Mouse (Mus musculus) intestine, embryonic 14.5 days (tissue): ENCODE measurements at regions not wholly inside any gene's neighbourhood (a gene's known extent, or its start where the extent isn't known, plus 50 kb on each side); places are given as distances from the start of the nearest gene placed in this dataset.

Experiments used
- ATAC-seq: fragments of 200-750 bp; cut with Nextera tagmentation; replicated peaks from 2 replicates; pipeline ENCODE4 v1.8.0; 2017; ENCODE audit warnings: low read depth, moderate number of reproducible peaks, moderate TSS enrichment, moderate library complexity; ENCODE audit not compliant: low FRiP score, low TSS enrichment
- DNase-seq: peaks from one replicate; pipeline ENCODE4 v3.0.0-alpha.2; 2018; ENCODE audit warnings: low spot score
- H3K27ac ChIP-seq: fragments of 300-500 bp; sonication (generic); 2 replicates; pipeline ENCODE4 v1.5.1; 2014; ENCODE audit warnings: low read depth, mild to moderate bottlenecking, control low read depth
- H3K27me3 ChIP-seq: fragments of 300-500 bp; sonication (generic); replicated peaks from 2 replicates; pipeline ENCODE4 v1.6.1; 2014; ENCODE audit warnings: low read length, control low read depth; ENCODE audit not compliant: control insufficient read depth, insufficient read depth
- H3K36me3 ChIP-seq: fragments of 300-500 bp; sonication (generic); 2 replicates; pipeline ENCODE4 v1.6.1; 2014; ENCODE audit warnings: low read length, control low read depth; ENCODE audit not compliant: control insufficient read depth, insufficient read depth
- H3K4me1 ChIP-seq: fragments of 300-500 bp; sonication (generic); replicated peaks from 2 replicates; pipeline ENCODE4 v1.6.1; 2014; ENCODE audit warnings: low read length, control low read depth, mixed read lengths; ENCODE audit not compliant: control insufficient read depth, insufficient read depth
- H3K4me2 ChIP-seq: fragments of 300-500 bp; sonication (generic); 2 replicates; pipeline ENCODE4 v1.6.1; 2014; ENCODE audit warnings: low read length
- H3K4me3 ChIP-seq: fragments of 300-500 bp; sonication (generic); 2 replicates; pipeline ENCODE4 v1.5.1; 2014; ENCODE audit warnings: low read depth, low read length, control low read depth, mixed read lengths
- H3K9ac ChIP-seq: fragments of 300-500 bp; sonication (generic); 2 replicates; pipeline ENCODE4 v1.6.1; 2014; ENCODE audit warnings: mild to moderate bottlenecking, low read length
- H3K9me3 ChIP-seq: fragments of 300-500 bp; sonication (generic); 2 replicates; pipeline ENCODE4 v1.6.1; 2016; ENCODE audit warnings: low read length, control low read depth; ENCODE audit not compliant: control insufficient read depth
- WGBS: fragments of 180-500 bp; shearing (Covaris S2); extraction: QIAGEN DNeasy Blood & Tissue Kit; methylation state at CpG from one replicate; pipeline ENCODE4 v1.1.7; 2014; 5-methylcytosine and 5-hydroxymethylcytosine counted together

DNA sequence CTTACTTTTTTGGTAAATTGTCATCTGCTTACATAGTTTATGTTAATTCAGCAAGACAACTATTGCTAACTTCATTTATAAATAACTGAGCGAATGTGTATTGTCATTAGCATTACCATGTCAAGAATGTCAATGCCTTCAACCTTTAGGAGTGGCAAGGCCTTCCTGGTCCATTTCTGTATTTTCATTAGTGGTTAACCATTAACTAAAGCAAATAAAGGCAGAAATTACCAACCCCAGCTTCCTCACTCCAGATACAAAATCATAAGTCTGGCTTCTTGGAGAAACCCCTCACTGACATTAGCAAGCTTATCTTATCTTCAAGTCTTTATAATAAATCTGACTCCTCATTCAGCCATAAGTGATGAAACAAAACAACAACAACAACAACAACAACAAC, 592.8 kb upstream of the Pcdh20 start:
- Histone ChIP-seq H3K9ac (no peak overlapping the region), H3K4me1 (no peaks in the 10 kb centered on the region), H3K27ac (no peak overlapping the region), H3K4me3 (no peak overlapping the region), H3K9me3 (no peaks in the 10 kb centered on the region), H3K4me2 (no peak overlapping the region), H3K27me3 (no peaks in the 10 kb centered on the region), H3K36me3 (no peaks in the 10 kb centered on the region)
- WGBS = 69% methylated on average over 1 of the region's 1 CpGs
- ATAC-seq (peak; percentile 58), DNase-seq (no peak)

DNA sequence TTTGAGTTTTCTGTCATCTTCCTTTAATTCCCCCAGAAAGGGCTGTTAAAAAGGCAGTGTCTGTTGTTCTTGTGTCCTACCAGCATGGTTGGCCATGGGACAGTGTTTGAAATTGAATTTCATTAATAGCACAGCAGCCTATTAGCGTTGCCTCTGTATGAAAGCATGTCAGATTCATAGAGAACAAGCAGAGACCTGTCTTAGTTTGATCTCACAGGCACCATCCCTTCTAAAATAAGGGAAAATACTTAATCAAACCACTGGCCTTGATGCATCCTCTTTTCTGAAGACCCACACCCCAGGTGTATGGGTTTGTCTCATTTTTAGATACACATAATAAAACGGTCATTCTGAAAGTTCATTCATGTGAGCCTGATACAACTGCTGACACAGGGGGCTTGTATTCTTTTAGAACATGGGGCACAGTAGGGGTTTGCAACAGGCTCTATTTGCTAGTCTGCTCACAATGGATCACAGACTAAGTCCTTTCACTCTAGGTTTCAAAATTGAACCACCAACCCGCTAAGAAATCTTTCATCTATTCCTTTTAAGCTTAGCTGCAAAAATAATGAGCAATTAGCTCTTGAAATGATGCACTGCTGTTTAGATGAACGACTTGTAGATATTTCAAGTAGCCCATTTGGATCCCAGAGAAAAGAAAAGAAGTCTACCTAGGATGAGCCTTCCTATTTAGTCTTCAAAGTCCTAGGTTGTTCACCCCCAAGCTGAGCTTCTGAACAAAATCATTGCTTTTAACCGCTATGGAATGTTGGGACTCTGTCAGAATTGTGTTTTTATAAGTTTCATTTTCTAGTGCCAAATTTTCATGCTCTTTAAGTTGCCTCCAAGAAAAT, 591.6 kb upstream of the Pcdh20 start:
- Histone ChIP-seq H3K9ac (no peak overlapping the region), H3K36me3 (no peaks in the 10 kb centered on the region), H3K4me1 (no peaks in the 10 kb centered on the region), H3K27me3 (no peaks in the 10 kb centered on the region), H3K27ac (no peak overlapping the region), H3K4me3 (no peak overlapping the region), H3K4me2 (no peak overlapping the region), H3K9me3 (no peaks in the 10 kb centered on the region)
- DNase-seq (no peak), ATAC-seq (no peak)
- 78% methylated on average over 5 of the region's 5 CpGs for WGBS

DNA sequence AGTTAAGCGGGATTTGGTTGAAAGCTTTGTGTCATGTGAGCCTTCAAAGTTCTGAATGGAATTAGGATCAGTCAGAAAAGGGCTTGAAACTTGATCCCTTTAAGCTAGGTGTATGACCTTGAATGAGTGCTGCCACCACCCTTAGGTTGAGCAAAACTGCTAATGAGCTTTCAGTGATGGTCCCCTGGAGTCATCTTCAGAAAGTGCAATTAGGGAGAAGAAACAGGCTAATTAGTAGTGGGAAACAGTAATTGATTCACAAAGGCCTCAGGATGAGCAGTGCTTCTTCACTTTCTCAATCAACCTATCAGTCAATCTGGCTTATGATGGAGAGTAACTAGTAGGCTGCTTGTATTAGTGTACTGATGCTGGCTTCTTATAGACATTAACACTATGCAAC, 590.1 kb upstream of the Pcdh20 start:
- Histone ChIP-seq H3K36me3 (no peaks in the 10 kb centered on the region), H3K27me3 (no peaks in the 10 kb centered on the region), H3K4me2 (no peak overlapping the region), H3K9me3 (no peaks in the 10 kb centered on the region), H3K4me3 (no peak overlapping the region), H3K4me1 (no peaks in the 10 kb centered on the region), H3K9ac (no peak overlapping the region), H3K27ac (no peak overlapping the region)
- 57% methylated on average over 1 of the region's 1 CpGs for WGBS
- DNase-seq (no peak), ATAC-seq (no peak)

DNA sequence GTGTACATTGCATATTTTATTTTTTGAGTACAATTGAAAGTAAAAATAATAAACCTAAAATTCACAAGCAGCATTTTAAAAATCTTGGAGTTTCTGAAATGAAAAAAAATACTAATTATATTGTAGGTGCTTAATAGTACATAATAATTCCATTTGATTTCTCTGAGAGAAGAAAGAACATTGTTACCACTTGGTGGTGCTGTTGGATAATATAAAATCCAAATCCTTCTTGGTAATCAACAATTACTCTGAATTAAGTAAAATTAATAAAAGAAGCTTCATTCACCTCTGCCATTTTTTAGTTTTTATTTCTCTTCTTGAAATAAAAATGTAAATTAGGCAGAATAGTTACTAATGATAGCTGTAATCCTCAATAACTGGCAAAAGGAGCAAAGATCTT, 563.2 kb upstream of the Pcdh20 start:
- no peak for DNase-seq
- Histone ChIP-seq H3K36me3 (no peaks in the 10 kb centered on the region), H3K27ac (no peak overlapping the region), H3K27me3 (no peaks in the 10 kb centered on the region), H3K9me3 (peaks cover 3% of the 10 kb centered on the region; the same call in 1 of the 2 replicates), H3K4me1 (no peaks in the 10 kb centered on the region), H3K9ac (no peak overlapping the region), H3K4me3 (no peak overlapping the region), H3K4me2 (no peak overlapping the region)
- ATAC-seq = no peak

DNA sequence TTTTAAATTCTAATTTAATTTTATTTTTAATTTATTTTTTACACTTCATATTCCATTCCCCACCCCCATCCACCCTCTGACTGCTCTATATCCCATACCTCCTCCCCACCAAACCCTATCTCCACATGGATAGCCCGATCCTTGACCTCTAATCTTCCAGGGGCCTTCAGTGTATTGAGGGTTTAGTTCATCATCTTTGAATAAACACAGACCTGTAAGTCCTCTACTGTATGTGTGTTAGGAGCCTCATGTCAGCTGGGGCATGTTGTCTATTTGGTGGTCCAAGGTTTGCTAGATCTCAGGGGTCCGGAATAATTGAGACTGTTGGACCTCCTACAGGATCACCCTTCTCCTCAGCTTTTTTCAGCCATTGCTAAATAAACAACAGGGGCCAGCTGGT, 540.2 kb upstream of the Pcdh20 start:
- Histone ChIP-seq H3K27ac (no peak overlapping the region), H3K4me2 (no peak overlapping the region), H3K4me3 (no peak overlapping the region), H3K9me3 (no peaks in the 10 kb centered on the region), H3K36me3 (no peaks in the 10 kb centered on the region), H3K4me1 (no peaks in the 10 kb centered on the region), H3K27me3 (no peaks in the 10 kb centered on the region), H3K9ac (no peak overlapping the region)
- DNase-seq (no peak), ATAC-seq (no peak)
- WGBS = 88% methylated on average over 2 of the region's 2 CpGs

DNA sequence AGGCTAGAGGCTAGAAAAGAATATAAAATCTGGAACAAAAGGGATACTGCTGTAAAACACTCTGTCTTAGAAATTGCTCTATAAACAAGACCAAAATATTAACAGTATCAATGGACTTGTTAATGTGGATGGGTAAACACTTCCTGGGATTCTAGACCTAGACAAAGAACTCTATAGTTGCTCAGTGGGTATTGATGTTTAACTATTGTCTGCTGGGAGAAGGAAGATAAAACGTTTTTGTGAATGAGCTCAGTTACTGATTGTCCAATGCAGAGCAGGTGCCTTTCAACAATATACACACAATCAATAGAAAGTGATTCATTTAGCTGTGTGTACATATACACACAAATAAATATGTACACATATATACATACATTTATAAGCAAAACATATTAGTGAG, 538.5 kb upstream of the Pcdh20 start:
- Histone ChIP-seq H3K9ac (no peak overlapping the region), H3K4me1 (no peaks in the 10 kb centered on the region), H3K27ac (no peak overlapping the region), H3K4me2 (no peak overlapping the region), H3K36me3 (no peaks in the 10 kb centered on the region), H3K4me3 (no peak overlapping the region), H3K9me3 (no peaks in the 10 kb centered on the region), H3K27me3 (no peaks in the 10 kb centered on the region)
- DNase-seq (no peak), ATAC-seq (no peak)
- WGBS = 37% methylated on average over 1 of the region's 1 CpGs

DNA sequence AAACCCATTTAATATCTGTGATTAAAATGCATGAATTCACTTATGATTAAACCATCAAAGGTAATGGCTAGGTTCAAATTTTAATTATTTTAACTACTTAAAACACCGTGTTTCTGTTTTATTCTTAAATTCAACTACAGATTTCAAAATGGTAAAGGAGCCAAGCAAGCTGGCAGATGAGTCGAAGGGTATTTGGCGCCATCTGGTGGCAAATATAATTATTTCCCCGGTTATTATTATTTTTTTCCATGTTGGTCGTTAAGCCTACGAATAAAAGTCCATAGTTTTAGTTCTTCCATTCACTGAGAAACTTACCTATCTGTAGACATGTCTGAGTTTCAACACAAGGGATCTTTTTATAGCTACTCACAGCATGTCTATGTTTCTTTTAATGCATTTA, 510.7 kb upstream of the Pcdh20 start:
- 11% methylated on average over 6 of the region's 6 CpGs for WGBS
- Histone ChIP-seq H3K36me3 (no peaks in the 10 kb centered on the region), H3K27me3 (no peaks in the 10 kb centered on the region), H3K9me3 (no peaks in the 10 kb centered on the region), H3K4me3 (no peak overlapping the region), H3K4me2 (no peak overlapping the region), H3K27ac (no peak overlapping the region), H3K9ac (no peak overlapping the region), H3K4me1 (no peaks in the 10 kb centered on the region)
- no peak for DNase-seq
- ATAC-seq = no peak

DNA sequence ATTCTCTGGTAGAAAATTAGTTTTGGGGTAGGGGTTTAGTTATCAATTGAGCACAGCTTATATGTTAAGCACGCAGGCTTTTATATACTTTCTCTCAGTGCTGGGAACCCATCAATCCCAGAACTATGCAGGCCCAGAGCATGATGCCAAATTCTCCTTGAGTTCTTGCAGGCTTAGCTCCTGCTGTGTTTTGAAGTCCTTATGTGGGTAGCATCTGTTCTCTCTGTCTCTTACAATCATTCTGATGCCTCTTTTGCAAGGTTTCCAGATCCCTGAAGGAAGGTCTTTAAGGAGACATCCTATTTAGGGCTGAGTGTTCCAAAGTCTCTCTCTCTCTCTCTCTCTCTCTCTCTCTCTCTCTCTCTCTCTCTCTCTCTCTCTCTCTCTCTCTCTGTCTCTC, 504.8 kb upstream of the Pcdh20 start:
- no peak overlapping the region for H3K9ac ChIP-seq
- 68% methylated on average over 1 of the region's 1 CpGs for WGBS
- no peak overlapping the region for H3K4me2 ChIP-seq
- H3K36me3 ChIP-seq = no peaks in the 10 kb centered on the region
- no peaks in the 10 kb centered on the region for H3K4me1 ChIP-seq
- DNase-seq = no peak
- no peaks in the 10 kb centered on the region for H3K9me3 ChIP-seq
- no peak for ATAC-seq
- no peaks in the 10 kb centered on the region for H3K27me3 ChIP-seq
- H3K27ac ChIP-seq = no peak overlapping the region
- no peak overlapping the region for H3K4me3 ChIP-seq

DNA sequence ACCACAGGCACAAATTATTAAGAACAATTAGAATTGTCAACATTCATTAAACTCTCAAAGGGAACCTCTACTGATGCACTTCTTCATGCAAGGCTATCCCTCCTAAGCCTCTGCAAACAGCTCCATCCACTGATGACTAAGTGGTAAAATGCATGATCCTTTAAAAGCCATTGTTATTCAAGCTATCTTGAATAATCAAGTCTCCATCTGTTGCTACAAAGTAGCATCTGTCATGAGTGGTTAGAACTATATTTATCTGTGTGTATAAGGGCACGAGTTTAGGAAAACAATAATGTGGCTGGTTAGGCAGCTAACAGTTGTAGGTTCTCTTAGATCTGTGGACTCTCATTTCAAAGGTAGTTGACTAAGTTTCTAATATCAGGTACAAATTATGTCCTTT, 463.4 kb upstream of the Pcdh20 start:
- Histone ChIP-seq H3K4me2 (no peak overlapping the region), H3K36me3 (no peaks in the 10 kb centered on the region), H3K27me3 (no peaks in the 10 kb centered on the region), H3K27ac (no peak overlapping the region), H3K4me3 (no peak overlapping the region), H3K9me3 (no peaks in the 10 kb centered on the region), H3K9ac (no peak overlapping the region), H3K4me1 (no peaks in the 10 kb centered on the region)
- DNase-seq (no peak), ATAC-seq (no peak)
- WGBS = 74% methylated on average over 1 of the region's 1 CpGs
